Mouse (Mus musculus): Measurements from ENCODE around the gene Shank3.

GRCm38 (mm10) chr15:89525896-89526295 is 26.5 kb downstream of the Shank3 start:
- TF ChIP-seq CTCF (IDR thresholded peaks at IDR 0.05) = no peak
- no peak for TF ChIP-seq EP300 (IDR thresholded peaks at IDR 0.05)
